Mouse (Mus musculus): Measurements from ENCODE around the gene Igfbp7.

The Igfbp7 gene

GRCm38 (mm10) chr5:77379434-77380135 is 28.3 kb downstream of the Igfbp7 start:
- DNase-seq (ENCODE audit: low spot score): no peak

DNA sequence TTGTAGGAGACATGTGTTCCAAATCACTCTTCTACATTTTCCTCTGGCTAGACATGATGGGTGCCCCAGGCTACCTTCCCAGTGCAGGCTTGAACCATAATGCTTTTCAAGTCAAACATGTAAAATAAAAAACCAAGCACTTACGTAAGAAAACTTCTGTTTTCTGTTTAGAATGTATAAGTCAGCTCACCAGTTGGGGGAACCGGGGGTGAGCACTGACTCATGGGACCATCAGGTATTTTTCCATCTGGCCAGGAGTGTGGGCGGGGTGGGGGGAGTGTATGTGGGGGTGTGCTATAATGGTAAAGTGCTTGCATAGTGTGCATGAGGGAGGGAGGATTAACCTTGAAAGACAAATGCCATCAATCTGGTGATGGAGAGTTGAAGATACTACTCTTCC is 29.8 kb downstream of the Igfbp7 start:
- no peak for DNase-seq (ENCODE audit: low spot score)

GRCm38 (mm10) chr5:77375546-77375945 is 32.3 kb downstream of the Igfbp7 start:
- no peak for DNase-seq (ENCODE audit: low spot score)

DNA sequence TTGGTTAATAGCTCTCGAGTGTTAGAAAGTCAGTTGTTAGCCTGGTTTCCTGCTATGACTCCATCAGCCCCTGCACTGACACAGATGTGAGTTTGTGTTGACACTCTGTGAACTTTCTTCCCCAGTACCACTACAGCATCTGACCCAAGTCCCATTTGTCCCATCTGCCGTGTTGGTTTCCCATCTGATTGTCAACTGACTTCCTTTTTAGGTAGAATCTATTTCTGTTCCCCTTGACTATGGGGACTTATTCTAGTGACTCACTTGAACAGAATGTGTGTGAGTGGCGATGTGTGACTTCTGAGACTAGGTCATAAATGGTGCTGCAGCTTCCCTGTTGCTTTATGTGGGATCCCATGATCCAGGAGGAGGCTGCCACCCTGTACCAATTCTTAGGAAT is 32.9 kb downstream of the Igfbp7 start:
- DNase-seq (ENCODE audit: low spot score): no peak

- no peak for DNase-seq (ENCODE audit: low spot score)
Measured at GRCm38 (mm10) chr5:77372778-77373177, 35.1 kb downstream of the Igfbp7 start.

DNA sequence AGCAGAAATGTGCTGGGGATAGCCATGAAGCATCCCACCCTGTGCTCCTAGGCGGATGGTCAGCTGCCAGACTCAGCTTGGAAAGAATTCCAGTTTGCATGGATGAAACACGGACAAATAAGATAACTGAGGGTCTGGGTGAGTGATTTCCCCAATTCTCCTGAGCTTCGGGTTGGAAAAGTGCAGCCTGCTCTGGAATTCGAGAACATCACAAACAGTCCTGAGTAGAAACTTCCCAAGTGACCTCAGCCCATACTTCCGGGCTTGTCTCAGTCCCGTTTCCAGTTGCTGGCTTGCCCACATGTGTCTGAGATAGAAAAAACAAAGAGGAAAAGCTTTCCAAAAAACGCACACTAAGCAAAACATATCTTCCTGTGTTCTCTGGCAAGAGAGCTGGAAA is 35.6 kb downstream of the Igfbp7 start:
- DNase-seq (ENCODE audit: low spot score): no peak

GRCm38 (mm10) chr5:77370378-77370892 is 37.4 kb downstream of the Igfbp7 start:
- DNase-seq (ENCODE audit: low spot score): no peak

DNA sequence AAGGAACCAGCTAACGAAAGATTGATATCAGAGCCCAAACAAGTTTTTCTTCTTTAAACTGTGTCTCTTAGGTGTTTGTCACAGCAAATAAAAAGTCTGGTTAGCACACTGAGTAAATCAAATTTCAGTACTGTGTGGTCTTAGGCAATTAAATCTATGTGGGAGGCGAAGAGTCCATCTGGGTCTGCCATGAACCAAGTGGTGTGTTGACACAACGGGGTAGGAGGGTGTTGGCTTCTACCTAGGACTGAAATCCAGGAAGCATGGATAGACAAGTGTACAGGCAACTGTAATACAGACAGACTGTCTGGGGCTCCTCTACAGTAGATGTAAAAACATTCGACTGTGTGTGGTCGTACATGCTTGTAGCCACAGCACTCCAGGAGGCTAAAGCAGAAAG is 38.4 kb downstream of the Igfbp7 start:
- no peak for DNase-seq (ENCODE audit: low spot score)

DNA sequence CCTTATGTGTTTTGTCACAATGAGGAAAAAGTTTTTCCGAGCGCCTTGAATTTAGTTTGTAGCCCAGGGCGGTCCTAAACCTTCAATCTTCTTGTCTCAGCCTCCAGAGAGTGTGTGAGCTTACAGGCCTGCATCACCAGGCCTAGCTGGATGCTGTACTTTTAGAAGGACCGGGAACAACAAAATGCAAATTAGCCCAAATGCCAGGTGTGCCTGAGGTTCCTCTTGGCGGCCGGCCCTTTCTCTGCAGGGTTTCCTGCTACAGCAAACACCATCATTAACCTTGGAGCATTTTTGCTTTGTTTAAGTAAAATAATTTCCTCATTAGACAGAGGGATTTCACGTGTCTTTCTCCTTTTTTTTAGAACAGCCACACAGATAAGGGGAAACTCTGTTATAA is 39.6 kb downstream of the Igfbp7 start:
- no peak for DNase-seq (ENCODE audit: low spot score)

GRCm38 (mm10) chr5:77367682-77368081 is 40.2 kb downstream of the Igfbp7 start:
- DNase-seq (ENCODE audit: low spot score): no peak

DNA sequence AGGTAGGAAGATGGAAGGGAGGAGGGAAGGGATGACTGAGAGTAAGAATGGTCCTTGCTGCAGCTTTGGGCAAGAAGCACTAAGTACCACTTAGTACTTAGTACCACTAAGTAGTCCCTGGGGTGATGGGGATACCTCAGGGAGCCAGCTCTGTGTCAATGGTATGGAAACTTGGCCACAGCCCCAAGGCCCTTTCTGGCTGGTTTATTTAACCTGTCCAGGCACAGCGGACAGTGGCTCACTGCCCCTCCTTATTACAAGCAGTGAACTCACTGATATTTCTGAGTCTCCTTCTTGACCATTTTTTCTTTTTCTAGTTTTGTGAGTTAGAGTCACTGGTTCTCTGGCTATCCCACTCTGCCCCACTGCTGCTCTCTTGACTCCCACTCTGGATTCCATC is 40.7 kb downstream of the Igfbp7 start:
- DNase-seq (ENCODE audit: low spot score): no peak

DNA sequence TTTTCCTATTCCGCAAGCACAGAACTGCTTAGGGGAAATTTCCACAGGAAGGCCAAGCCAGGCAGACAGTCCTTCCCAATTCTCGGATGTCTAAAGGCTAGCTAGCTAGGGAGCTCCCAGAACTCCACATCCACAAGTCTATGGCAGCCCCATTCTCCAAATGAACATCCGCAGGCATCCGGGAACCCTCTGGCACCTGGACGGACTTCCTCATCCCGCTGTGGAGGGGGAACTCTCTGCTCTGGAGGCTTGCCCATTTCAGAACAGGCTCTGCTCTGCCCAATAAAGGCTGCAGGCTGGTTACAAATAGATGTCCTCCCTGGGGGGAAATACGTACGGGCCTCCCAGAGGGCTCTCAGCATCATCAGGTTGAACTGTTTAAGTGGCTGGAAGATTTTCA is 41.5 kb downstream of the Igfbp7 start:
- DNase-seq (ENCODE audit: low spot score): no peak

- DNase-seq (ENCODE audit: low spot score): no peak
Measured at GRCm38 (mm10) chr5:77364443-77365038, 43.3 kb downstream of the Igfbp7 start.

DNA sequence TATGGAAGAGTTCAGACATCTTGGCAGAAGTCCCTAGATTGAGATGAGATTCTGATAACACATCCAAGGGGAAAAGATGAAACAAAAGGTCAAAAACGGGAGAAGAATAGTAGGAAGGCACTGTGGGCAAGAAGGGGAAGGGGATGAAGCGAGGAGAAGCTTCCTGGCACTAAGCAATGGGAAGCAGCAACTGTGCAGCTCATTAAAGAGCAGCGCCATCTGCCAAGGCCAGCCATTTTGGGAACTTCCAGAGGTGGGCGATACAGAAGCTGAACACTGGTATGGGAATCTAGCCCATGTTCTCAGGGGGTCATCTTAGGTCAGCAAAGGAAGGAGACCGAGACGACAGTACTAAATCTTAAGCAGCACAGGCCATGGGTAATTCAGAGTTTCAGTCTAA is 44.2 kb downstream of the Igfbp7 start:
- no peak for DNase-seq (ENCODE audit: low spot score)

GRCm38 (mm10) chr5:77362120-77362519 is 45.7 kb downstream of the Igfbp7 start:
- no peak for DNase-seq (ENCODE audit: low spot score)

- no peak for DNase-seq (ENCODE audit: low spot score)
Measured at GRCm38 (mm10) chr5:77361006-77361405, 46.8 kb downstream of the Igfbp7 start.

DNA sequence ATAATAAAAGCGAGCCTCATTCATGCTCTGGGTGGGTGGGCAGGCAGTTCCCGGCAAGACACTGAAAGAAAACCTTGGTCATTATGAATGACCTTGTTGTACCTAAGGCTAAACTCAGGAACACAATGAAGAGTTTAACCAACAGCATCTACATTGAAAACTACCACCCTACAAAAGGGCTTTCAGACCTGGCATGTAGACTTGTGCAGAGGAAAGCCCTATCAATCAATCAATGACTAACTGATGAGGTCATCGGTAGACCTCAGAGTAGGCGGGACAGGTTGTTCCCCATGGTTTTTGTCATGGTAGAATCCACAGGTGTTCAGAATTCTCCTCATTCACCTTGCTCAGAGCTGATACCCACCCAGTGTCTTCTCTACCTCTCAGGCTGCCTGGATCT is 47.9 kb downstream of the Igfbp7 start:
- no peak for DNase-seq (ENCODE audit: low spot score)

DNA sequence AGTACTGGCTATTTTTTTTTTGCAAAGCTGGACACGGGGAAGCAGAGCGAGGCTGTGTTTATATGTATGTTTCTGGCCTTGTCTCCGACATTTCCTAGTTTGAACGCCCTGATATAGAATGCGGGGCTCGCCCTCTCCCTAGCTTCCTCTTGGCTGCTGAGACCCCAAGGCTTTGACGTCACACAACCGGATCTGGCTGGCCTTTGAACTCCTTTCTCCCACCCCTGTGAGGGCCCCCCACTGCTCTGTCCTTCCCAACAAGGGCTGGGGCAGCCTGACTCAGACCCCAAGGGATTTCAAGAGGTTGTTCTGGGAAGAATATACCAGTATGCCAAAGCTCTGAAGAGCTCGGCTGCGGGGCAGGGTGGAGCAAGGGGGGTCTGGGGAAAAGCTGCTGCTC is 49.5 kb downstream of the Igfbp7 start:
- no peak for DNase-seq (ENCODE audit: low spot score)

GRCm38 (mm10) chr5:77357405-77358149 is 50.3 kb downstream of the Igfbp7 start:
- DNase-seq (ENCODE audit: low spot score): no peak

- no peak for DNase-seq (ENCODE audit: low spot score)
Measured at GRCm38 (mm10) chr5:77355307-77356265, 52.3 kb downstream of the Igfbp7 start.

DNA sequence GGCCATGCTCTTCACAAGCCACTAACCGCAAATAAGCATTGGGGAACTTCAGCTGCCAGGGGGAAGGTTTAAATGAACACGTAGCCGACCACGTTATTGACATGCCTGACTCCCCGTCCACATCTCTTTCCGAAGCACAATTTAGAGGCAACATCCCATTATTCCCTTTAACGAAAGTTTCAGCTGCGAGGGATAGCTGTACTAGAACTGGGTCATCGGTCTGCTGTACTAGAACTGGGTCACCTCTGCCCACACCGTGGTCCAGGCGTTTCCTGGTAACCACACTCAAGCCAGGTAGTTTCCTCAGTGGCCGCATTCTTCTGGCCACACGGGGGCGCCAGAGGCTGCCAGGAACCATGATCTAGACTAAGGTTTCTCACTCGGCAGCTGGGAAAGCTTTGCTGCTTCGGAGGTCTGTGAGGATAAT is 53.5 kb downstream of the Igfbp7 start:
- peak; percentile 90 for DNase-seq (ENCODE audit: low spot score)

DNA sequence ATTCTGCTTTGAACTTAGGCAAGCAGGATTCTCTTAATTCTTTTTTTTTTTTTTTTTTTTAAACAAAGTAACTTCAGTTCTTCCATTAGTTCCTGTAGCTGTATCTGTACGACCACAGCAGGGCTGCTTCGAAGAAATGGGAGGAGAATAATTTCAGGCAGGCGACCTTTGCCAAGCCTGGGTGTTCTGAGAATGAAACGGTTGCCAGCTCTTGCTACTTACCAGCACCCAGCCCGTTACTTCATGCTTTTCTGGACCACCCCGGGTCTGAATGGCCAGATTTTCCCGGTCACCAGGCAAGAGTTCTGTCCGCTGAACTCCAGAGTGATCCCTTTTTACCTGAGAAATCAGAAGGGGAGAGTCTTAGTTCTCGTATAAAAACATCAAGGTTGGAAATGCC is 56.1 kb downstream of the Igfbp7 start:
- no peak for DNase-seq (ENCODE audit: low spot score)
